In the genomic region with DNA sequence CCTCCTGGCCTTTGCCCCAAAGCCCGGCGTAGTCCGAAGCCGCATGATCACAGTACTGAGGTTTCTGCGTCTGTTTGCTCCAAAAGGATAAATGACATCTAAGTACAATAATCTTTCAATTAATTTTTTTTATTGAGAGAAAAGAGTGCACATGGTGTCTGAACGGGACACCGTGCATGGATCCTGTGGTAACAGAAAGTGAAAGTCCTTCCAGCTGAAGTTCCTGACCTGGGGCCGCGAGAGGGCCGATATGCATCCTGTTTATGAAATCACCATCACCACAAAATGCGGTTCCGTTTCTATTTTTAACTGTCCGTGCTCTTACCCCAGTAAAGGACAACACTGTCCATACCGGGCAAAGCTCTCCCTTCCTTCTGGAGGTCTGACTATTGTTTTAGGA, we compare ENCODE assay signal across 8 mouse cellular contexts.
A peak's percentile ranks its signal among the peaks of the same experiment; 100 is the strongest.
DNase-seq lines count a peak whose midpoint lies in the region; ATAC-seq lines count a peak whose summit lies in the region.

No protein-coding gene starts in this region.

- no peaks in the 10 kb centered on the region for H3K9me3 ChIP-seq in lung, embryonic 16.5 days (ENCODE audit: control insufficient read depth, low read length)

- DNase-seq in gastrocnemius, postnatal 25 days = peak; percentile 44
- DNase-seq in kidney, adult 9 months = peak; percentile 61
- peak; percentile 14 for DNase-seq in thymus, postnatal 4 days
- DNase-seq in urinary bladder, adult 2 months (ENCODE audit: low spot score) = no peak
- no peak for DNase-seq in layer of hippocampus, adult 18-20 months (ENCODE audit: low spot score in 2 of 2)

- 68% methylated on average over 14 of the region's 14 CpGs for WGBS in lung, embryonic 16.5 days

- peak; percentile 58 for ATAC-seq in CD4-positive, CD25-positive, alpha-beta regulatory T cell, adult 4 months
- no peak for ATAC-seq in lung, embryonic 16.5 days (ENCODE audit: low read depth)
- no peak for ATAC-seq in frontal cortex, adult (ENCODE audit: low TSS enrichment)

- no peaks in the 10 kb centered on the region for H3K27me3 ChIP-seq in lung, embryonic 16.5 days (ENCODE audit: control insufficient read depth, insufficient read depth, low read depth, low read length)

- H3K4me2 ChIP-seq in lung, embryonic 16.5 days (ENCODE audit: low read depth, low read length) = peak overlapping the region; percentile 47

- peak overlapping the region; percentile 34 for H3K4me3 ChIP-seq in lung, embryonic 16.5 days (ENCODE audit: low read length)

- no peak overlapping the region for H3K27ac ChIP-seq in lung, embryonic 16.5 days (ENCODE audit: low read length)

- H3K4me1 ChIP-seq in lung, embryonic 16.5 days (replicated peaks; ENCODE audit: control insufficient read depth, insufficient read depth, low read length) = 0 out of 2 replicates have a peak, but pooled peaks cover 2% of the 10 kb centered on the region

- H3K36me3 ChIP-seq in lung, embryonic 16.5 days (ENCODE audit: control insufficient read depth, insufficient read depth, low read length) = no peaks in the 10 kb centered on the region

- peak overlapping the region; percentile 26; the same call in 1 of the 2 replicates for H3K9ac ChIP-seq in lung, embryonic 16.5 days (ENCODE audit: low read length)

Comparison
In these comparisons a context has a peak if more than half of its experiments do, and no peak if none do; other contexts are left out.
1. DNase-seq: peak in gastrocnemius, postnatal 25 days (single experiment), kidney, adult 9 months (single experiment) and thymus, postnatal 4 days (single experiment); none in urinary bladder, adult 2 months (single experiment) and layer of hippocampus, adult 18-20 months (0 of 2).